Mouse (Mus musculus) testis, adult 2 months (tissue): ENCODE data around the gene Slc12a8.

ENCODE experiments used
- CTCF ChIP-seq: fragments of 200-500 bp; IDR thresholded peaks from 2 replicates; pipeline ENCODE4 v1.5.1; 2012; ENCODE audit warnings: low read depth, mild to moderate bottlenecking, inconsistent platforms, low read length, moderate library complexity; ENCODE audit not compliant: control insufficient read depth, insufficient read depth, insufficient replicate concordance
- POLR2A ChIP-seq: fragments of 200-500 bp; IDR thresholded peaks from 2 replicates; pipeline ENCODE4 v1.6.1; 2012; ENCODE audit warnings: low read depth, mild to moderate bottlenecking, inconsistent platforms, low read length, moderate library complexity; ENCODE audit not compliant: control insufficient read depth

DNA sequence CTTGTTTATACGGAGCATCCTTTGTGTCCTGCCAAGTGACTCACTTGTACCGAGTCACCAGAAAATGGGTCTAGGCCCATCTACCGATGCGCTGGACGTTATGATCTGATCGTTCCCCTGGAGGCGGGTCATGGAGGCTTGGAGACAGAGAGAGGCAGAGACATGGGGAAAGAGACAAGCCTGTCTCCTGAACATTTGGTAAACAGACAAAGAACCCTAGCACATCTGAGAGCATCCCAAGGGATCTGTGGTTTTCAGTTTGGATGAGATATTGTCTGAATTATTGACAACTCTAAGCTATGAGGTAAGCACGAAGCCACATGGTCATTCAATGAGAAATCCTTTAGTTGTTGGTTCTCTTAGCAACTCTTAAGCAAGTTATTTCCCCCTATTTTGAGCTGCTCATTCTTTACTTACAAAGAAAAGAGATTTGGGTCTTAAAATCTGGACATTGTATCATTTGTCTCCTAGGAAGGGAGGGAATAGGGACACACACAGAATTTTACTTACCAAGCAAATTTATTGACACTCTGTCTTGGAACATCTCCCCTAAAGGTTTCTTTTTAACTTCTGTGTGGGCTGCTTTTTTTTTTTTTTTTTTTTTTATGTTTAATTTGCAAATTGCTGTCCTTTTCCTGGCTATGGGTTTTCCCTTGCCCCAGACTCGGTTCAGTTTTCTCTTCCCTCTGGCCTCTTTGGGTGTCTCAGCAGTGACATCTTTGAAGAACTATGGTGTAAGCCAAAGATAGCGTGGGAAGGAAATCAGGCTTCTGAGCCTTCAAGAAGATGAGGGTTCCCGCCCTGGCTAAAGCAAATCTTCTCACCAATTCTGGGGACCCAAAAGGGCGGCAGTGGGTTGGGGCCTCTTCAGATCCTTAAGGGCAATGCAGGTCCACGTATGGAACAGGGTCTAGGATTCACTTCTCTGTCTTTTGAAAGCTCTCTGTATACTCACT is 166.4 kb downstream of the Slc12a8 start:
- TF ChIP-seq POLR2A, result no peak
- no peak for TF ChIP-seq CTCF
